Mouse (Mus musculus): ENCODE results near the gene Pnkd.

DNA sequence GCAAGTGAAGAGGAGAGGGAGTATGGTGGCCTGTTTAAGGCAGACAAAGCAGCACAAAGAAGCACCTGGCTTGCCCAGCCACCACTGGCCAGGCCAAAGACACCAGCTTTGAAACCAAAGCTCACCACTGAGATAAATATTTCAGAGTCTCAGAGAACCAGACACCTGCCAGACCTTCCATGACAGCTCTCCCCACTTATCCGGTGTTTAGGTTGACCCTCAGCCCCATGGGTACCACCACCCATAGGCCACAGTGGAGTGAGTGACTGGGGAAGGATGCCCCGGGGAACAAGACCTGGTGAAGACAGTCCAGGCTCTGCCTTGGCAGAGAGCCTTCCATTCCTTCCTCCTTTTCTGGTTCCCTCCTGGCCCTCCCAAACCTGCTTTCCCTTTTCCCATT, 18.1 kb downstream of the Pnkd start:
- no peak for TF ChIP-seq CTCF (conservative IDR thresholded peaks at IDR 0.05; ENCODE audit: insufficient read depth, insufficient read length, low read depth, low read length)
- TF ChIP-seq POLR2A (IDR thresholded peaks at IDR 0.05; ENCODE audit: low read depth, low read length) = no peak
